Mouse (Mus musculus) heart, postnatal 14 days (tissue): ENCODE data around the gene D730048I06Rik. TPM values are rescaled to one million over a fixed set of nuclear protein-coding genes. Genes with fewer than 3 reads are reported as not detected.
"Not testable (repeated sequence)": the region's sequence is repeated elsewhere in the genome, so short reads cannot be mapped to it uniquely, and the experiment has no call there.

ENCODE experiments used
- DNase-seq, 2 experiments: peaks; one replicate each; pipeline ENCODE4 v3.0.0; 2021 to 2022
- intact Hi-C: fragments of 180-260 bp; cut with DNase I; formaldehyde crosslinking; loops from one replicate; pipeline ENCODE4 v1.15.1; 2025
- long read RNA-seq, 2 experiments: library from polyadenylated mRNA; stranded (forward); transcript quantifications; one replicate each; pipeline ENCODE4 v2.0.0; 2021
- total RNA-seq, 2 experiments: library from RNA; stranded (reverse); gene quantifications; 2 replicates each; pipeline ENCODE4 v1.2.3; 2021

D730048I06Rik gene
- not detected for total RNA-seq
- long read RNA-seq, experiment 1: 0 reads
- long read RNA-seq, experiment 2: 0 reads

DNA sequence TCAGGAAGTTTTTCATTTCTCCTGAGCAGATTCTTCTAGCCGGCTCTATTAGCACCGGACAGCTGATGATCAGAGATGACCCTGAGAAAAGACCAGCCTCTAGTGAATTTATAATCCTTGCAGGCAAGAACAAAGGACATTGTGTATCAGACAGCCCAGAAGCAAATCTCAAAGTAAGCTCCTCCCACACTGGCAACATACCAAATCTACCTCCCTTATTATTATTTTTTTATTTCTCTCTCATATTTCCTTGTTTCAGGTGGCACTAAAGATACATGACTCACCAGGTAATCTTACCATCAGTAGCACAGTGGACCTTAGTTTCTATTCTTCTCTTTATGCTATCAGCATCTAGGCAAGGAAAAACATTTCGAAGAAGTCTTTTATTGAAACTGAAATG lies at the start of gene D730048I06Rik, which contains the start of gene Gm27235:
Gene D730048I06Rik, minus strand, starts transcription at position 112 of the 400 bp plus-strand sequence.
Gene Gm27235, minus strand, starts transcription at position 101 of the 400 bp plus-strand sequence.
- intact Hi-C loops: no loop called here
- no peak for DNase-seq

GRCm38 (mm10) chr9:35817881-35818280 lies 28.0 kb upstream of the D730048I06Rik start:
- DNase-seq, intact Hi-C loops: not testable (repeated sequence)

GRCm38 (mm10) chr9:35798146-35798545 lies 8.2 kb upstream of the D730048I06Rik start:
- DNase-seq: no peak
- intact Hi-C loops: no loop called here

DNA sequence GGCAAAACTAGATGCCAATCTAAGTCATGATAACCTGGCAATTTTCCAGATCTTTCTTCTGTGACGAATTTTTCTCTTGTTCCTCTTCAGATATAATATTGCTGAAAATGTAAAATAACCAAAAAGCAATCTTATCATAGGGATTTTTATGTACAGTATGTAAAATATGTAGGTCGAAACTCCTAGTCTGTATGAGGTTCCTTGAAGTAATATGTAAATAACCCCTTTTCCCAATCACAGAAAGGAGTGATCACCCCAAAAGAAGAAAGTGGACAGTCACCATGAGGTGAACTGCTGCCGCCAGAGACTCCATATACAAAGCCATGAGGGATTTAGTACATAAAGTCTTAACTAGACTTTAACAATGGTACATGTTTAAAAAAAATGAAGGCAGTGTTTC lies 11.9 kb downstream of the D730048I06Rik start, which contains the start of gene Gm17727:
Gene Gm17727, minus strand, starts transcription at position 101 of the 400 bp plus-strand sequence.
- DNase-seq: no peak
- intact Hi-C loops: no loop called here

GRCm38 (mm10) chr9:35756843-35757242 lies 33.1 kb downstream of the D730048I06Rik start:
- no peak for DNase-seq
- intact Hi-C loops: no loop called here

DNA sequence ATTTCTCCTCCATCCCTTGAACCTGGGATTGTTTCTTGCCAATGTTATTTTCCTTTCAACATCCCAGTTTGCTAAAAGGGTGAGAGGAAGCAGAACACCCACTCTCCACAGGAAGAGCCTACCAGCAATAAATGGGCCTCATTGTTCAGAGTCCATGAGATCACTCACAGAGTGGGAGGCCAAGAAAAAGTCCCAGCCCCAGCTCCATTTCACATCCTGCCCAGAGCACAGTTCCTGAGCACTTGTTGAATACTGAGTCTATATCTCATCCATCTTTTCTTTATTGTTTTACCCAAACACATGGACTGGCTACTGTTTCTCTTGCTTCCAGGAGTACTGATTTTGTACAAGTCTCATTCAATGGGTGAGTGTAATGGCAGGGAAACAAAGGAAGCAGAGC lies 49.2 kb downstream of the D730048I06Rik start, which contains the start of gene Gm17677:
Gene Gm17677, plus strand, starts transcription at position 301 of the 400 bp plus-strand sequence.
- no peak for DNase-seq
- intact Hi-C loops: no loop called here

Other genes starting within 250 kb of the D730048I06Rik start
- gene Ddx25, start 231.6 kb downstream of the D730048I06Rik start, total RNA-seq: not detected
- 1 to 10 TPM; 7.1 to 7.9 TPM for gene Pus3, start 231.5 kb downstream of the D730048I06Rik start, total RNA-seq
- gene Pate2, start 219.8 kb downstream of the D730048I06Rik start, total RNA-seq: not detected
- gene Hyls1, start 219.7 kb downstream of the D730048I06Rik start, total RNA-seq: 1 to 10 TPM; 2.8 to 3.0 TPM
- gene Pate4, start 178.2 kb downstream of the D730048I06Rik start, total RNA-seq: not detected
- not detected for gene Pate3, start 141.9 kb downstream of the D730048I06Rik start, total RNA-seq
- gene Pate1, start 102.7 kb downstream of the D730048I06Rik start, total RNA-seq: not detected
- not detected for gene Gm17677, start 49.1 kb downstream of the D730048I06Rik start, total RNA-seq
- gene Gm17727, start 12.0 kb downstream of the D730048I06Rik start, total RNA-seq: not detected
- gene Gm27235, start within 50 bp of the D730048I06Rik start, total RNA-seq: not detected
- not detected for gene 9230110F15Rik, start 54.0 kb upstream of the D730048I06Rik start, total RNA-seq
- not detected for gene 9230113P08Rik, start 118.3 kb upstream of the D730048I06Rik start, total RNA-seq